19 mouse cellular contexts compared by ENCODE assay signal in genomic region chr7:132386316-132386715, GRCm38 (mm10).
DNase-seq lines count a peak whose midpoint lies in the region; ATAC-seq lines count a peak whose summit lies in the region.
"Had no signal": no experiment of that assay in that cellular context is flagged by ENCODE, and none has a peak within 500 bp of the region (broad histone marks: within the 10 kb centered on the region; RNA-seq: fewer than 3 reads in every experiment).

No protein-coding gene starts in this region.

- no peak for ATAC-seq in midbrain, embryonic 11.5 days (ENCODE audit: low FRiP score)
- ATAC-seq in megakaryocyte-erythroid progenitor cell, adult 5-6 weeks (replicated peaks; ENCODE audit: low FRiP score, low TSS enrichment, poor library complexity, severe bottlenecking), result peak; percentile 32; the same call in 1 of the 2 replicates
- ATAC-seq: inflammation-experienced regulatory T-cells, adult 6 months had no signal

- no peak overlapping the region for H3K4me3 ChIP-seq in heart, embryonic 10.5 days
- no peak overlapping the region for H3K4me3 ChIP-seq in midbrain, embryonic 10.5 days
- no peak overlapping the region for H3K4me3 ChIP-seq in midbrain, embryonic 11.5 days (ENCODE audit: low read depth, low read length)
- H3K4me3 ChIP-seq: hindbrain, embryonic 13.5 days; liver, embryonic 15.5 days; lung, embryonic 15.5 days; stomach, embryonic 15.5 days had no signal

- no peak overlapping the region for H3K4me2 ChIP-seq in midbrain, embryonic 11.5 days
- H3K4me2 ChIP-seq: heart, embryonic 11.5 days; hindbrain, embryonic 13.5 days; liver, embryonic 15.5 days; lung, embryonic 15.5 days; stomach, embryonic 15.5 days had no signal

- intact Hi-C loops in heart, postnatal 25 days (cut with DNase I), result no loop called here

- peaks cover 48% of the 10 kb centered on the region for H3K4me1 ChIP-seq in heart, embryonic 10.5 days
- H3K4me1 ChIP-seq in midbrain, embryonic 10.5 days, result peaks cover 34% of the 10 kb centered on the region
- peaks cover 14% of the 10 kb centered on the region for H3K4me1 ChIP-seq in midbrain, embryonic 11.5 days (ENCODE audit: control insufficient read depth, insufficient read depth, low read length)

- 5% methylated on average over 8 of the region's 8 CpGs for WGBS in heart, embryonic 10.5 days
- WGBS in midbrain, embryonic 10.5 days, result 45% methylated on average over 8 of the region's 8 CpGs
- 47% methylated on average over 8 of the region's 8 CpGs for WGBS in midbrain, embryonic 11.5 days

- peak overlapping the region; percentile 45; the same call in 1 of the 2 replicates for H3K27ac ChIP-seq in heart, embryonic 10.5 days
- peak overlapping the region; percentile 79 for H3K27ac ChIP-seq in midbrain, embryonic 10.5 days (replicated peaks)
- H3K27ac ChIP-seq in midbrain, embryonic 11.5 days (ENCODE audit: low read depth, low read length), result no peak overlapping the region
- H3K27ac ChIP-seq: liver, embryonic 15.5 days; lung, embryonic 15.5 days; stomach, embryonic 15.5 days had no signal

- no peak overlapping the region for H3K9ac ChIP-seq in midbrain, embryonic 11.5 days (ENCODE audit: low read length)
- H3K9ac ChIP-seq: hindbrain, embryonic 13.5 days; liver, embryonic 15.5 days; lung, embryonic 15.5 days; stomach, embryonic 15.5 days had no signal

- no peak for DNase-seq in heart, embryonic 10.5 days (ENCODE audit: low spot score)
- DNase-seq in heart, postnatal 25 days (ENCODE audit: low spot score), result no peak
- no peak for DNase-seq in midbrain, embryonic 10.5 days (ENCODE audit: low spot score)
- DNase-seq in midbrain, embryonic 11.5 days (ENCODE audit: low spot score, missing footprints), result no peak
- DNase-seq in embryo, embryonic 10.5 days (ENCODE audit: low spot score), result peak; percentile 31
- DNase-seq in cerebellum, postnatal 10 days, result no peak
- DNase-seq: adrenal gland, adult 8-10 months; cerebellum, adult 18-20 months; cerebellum, postnatal 25 days; kidney, postnatal 25 days; lung, postnatal 36 days; thymus, adult 2 months had no signal

- no peaks in the 10 kb centered on the region for H3K36me3 ChIP-seq in heart, embryonic 10.5 days
- H3K36me3 ChIP-seq in midbrain, embryonic 10.5 days, result no peaks in the 10 kb centered on the region
- no peaks in the 10 kb centered on the region for H3K36me3 ChIP-seq in midbrain, embryonic 11.5 days (ENCODE audit: control insufficient read depth, insufficient read depth, low read length)
- H3K36me3 ChIP-seq: hindbrain, embryonic 13.5 days; liver, embryonic 15.5 days; lung, embryonic 15.5 days; stomach, embryonic 15.5 days had no signal

- H3K27me3 ChIP-seq in heart, embryonic 10.5 days (ENCODE audit: insufficient read depth, poor library complexity, severe bottlenecking), result peaks cover 5% of the 10 kb centered on the region; the same call in 1 of the 2 replicates
- H3K27me3 ChIP-seq in midbrain, embryonic 10.5 days (ENCODE audit: low read depth, poor library complexity, severe bottlenecking), result 0 out of 2 replicates have a peak, but pooled peaks cover 4% of the 10 kb centered on the region
- H3K27me3 ChIP-seq in midbrain, embryonic 11.5 days (ENCODE audit: control insufficient read depth, insufficient read depth, low read length), result no peaks in the 10 kb centered on the region
- H3K27me3 ChIP-seq: liver, embryonic 15.5 days; lung, embryonic 15.5 days; stomach, embryonic 15.5 days had no signal

- H3K9me3 ChIP-seq in heart, embryonic 10.5 days, result no peaks in the 10 kb centered on the region
- no peaks in the 10 kb centered on the region for H3K9me3 ChIP-seq in midbrain, embryonic 10.5 days (replicated peaks)
- H3K9me3 ChIP-seq in midbrain, embryonic 11.5 days (ENCODE audit: control insufficient read depth, low read length), result no peaks in the 10 kb centered on the region
- H3K9me3 ChIP-seq: hindbrain, embryonic 13.5 days; liver, embryonic 15.5 days; lung, embryonic 15.5 days; stomach, embryonic 15.5 days had no signal
